ENCODE assay signal across 10 mouse cellular contexts in genomic region chr10:22345721-22346120, GRCm38 (mm10). TPM values are rescaled to one million over a fixed set of nuclear protein-coding genes. Genes with fewer than 3 reads are reported as not detected.
DNase-seq lines count a peak whose midpoint lies in the region; ATAC-seq and TF ChIP-seq lines count a peak whose summit lies in the region.
"Not testable (repeated sequence)": the region's sequence is repeated elsewhere in the genome, so short reads cannot be mapped to it uniquely, and the experiment has no call there.
"Had no signal": no experiment of that assay in that cellular context is flagged by ENCODE, and none has a peak within 500 bp of the region (broad histone marks: within the 10 kb centered on the region; RNA-seq: fewer than 3 reads in every experiment).

No protein-coding gene starts in this region.

- not testable (repeated sequence) for ATAC-seq in lung, embryonic 14.5 days (ENCODE audit: insufficient read depth)
- 0 out of 2 replicates have a peak, but pooled peaks have one; percentile 22 for ATAC-seq in monocyte, adult 5-6 weeks (replicated peaks; ENCODE audit: insufficient number of reproducible peaks, low FRiP score, low TSS enrichment, poor library complexity, severe bottlenecking)

- H3K9me3 ChIP-seq in heart, embryonic 10.5 days; lung, embryonic 14.5 days (ENCODE audit: low read depth, low read length): not testable (repeated sequence)

- 52% methylated on average over 4 of the region's 4 CpGs for WGBS in heart, embryonic 10.5 days
- 62% methylated on average over 4 of the region's 4 CpGs for WGBS in lung, embryonic 14.5 days
- WGBS in spleen, adult 2 months = 58% methylated on average over 4 of the region's 4 CpGs

- H3K9ac ChIP-seq in lung, embryonic 14.5 days = not testable (repeated sequence)

- H3K4me3 ChIP-seq in heart, embryonic 10.5 days; lung, embryonic 14.5 days (ENCODE audit: low read depth, low read length); spleen, adult 2 months (ENCODE audit: extremely low read depth, insufficient read depth, insufficient read length): not testable (repeated sequence)

- DNase-seq in CD4-positive helper T cell, adult 2 months (ENCODE audit: low read depth, low spot score) = peak; percentile 70
- DNase-seq in T-cell, adult 2 months (ENCODE audit: low spot score) = peak; percentile 58
- peak; percentile 21 to 38 for DNase-seq in gastrocnemius, adult 8-10 months (ENCODE audit: low spot score in 2 of 2)
- DNase-seq in heart, embryonic 10.5 days (ENCODE audit: low spot score) = peak; percentile 54
- DNase-seq in lung, embryonic 14.5 days = peak; percentile 3
- peak; percentile 4 to 9 for DNase-seq in spleen, adult 2 months (ENCODE audit: low read depth in 1 of 2, low spot score in 2 of 2)

- not testable (repeated sequence) for H3K4me2 ChIP-seq in lung, embryonic 14.5 days

- H3K27ac ChIP-seq in heart, embryonic 10.5 days; lung, embryonic 14.5 days (ENCODE audit: low read depth); spleen, adult 2 months (ENCODE audit: insufficient read depth, low read length): not testable (repeated sequence)

- not testable (repeated sequence) for H3K36me3 ChIP-seq in heart, embryonic 10.5 days; lung, embryonic 14.5 days (ENCODE audit: insufficient read depth); spleen, adult 2 months (ENCODE audit: control insufficient read depth, insufficient read depth, low read length)

- TF ChIP-seq CTCF in lung, embryonic 14.5 days (IDR thresholded peaks at IDR 0.05; ENCODE audit: low read depth); spleen, adult 2 months (IDR thresholded peaks at IDR 0.05; ENCODE audit: extremely low read depth, insufficient read depth, insufficient read length, insufficient replicate concordance): not testable (repeated sequence)

- not testable (repeated sequence) for H3K27me3 ChIP-seq in heart, embryonic 10.5 days (ENCODE audit: insufficient read depth, poor library complexity, severe bottlenecking); lung, embryonic 14.5 days (ENCODE audit: insufficient read depth, low read length); spleen, adult 2 months (ENCODE audit: control insufficient read depth, insufficient read depth, low read length)

- H3K4me1 ChIP-seq in heart, embryonic 10.5 days; lung, embryonic 14.5 days (ENCODE audit: insufficient read depth); spleen, adult 2 months (ENCODE audit: control insufficient read depth, insufficient read depth, insufficient read length): not testable (repeated sequence)

- TF ChIP-seq POLR2A in spleen, adult 2 months (IDR thresholded peaks at IDR 0.05; ENCODE audit: low read depth, low read length) = not testable (repeated sequence)

RNA-seq across cellular contexts. Expression of gene Raet1d, which starts 14.6 kb away (rescaled TPM):
- not detected for total RNA-seq in gastrocnemius, adult 8-10 months (2022)
- polyA plus RNA-seq in heart, embryonic 10.5 days (2016; fragmentation: Nextera tagmentation; extraction: Ambion mirVana) = 14.8 and 19.3 TPM in 2 replicates
- polyA plus RNA-seq in lung, embryonic 14.5 days (2014; fragmentation: Nextera tagmentation; extraction: Ambion mirVana) = 13.7 and 14.6 TPM in 2 replicates
- total RNA-seq in monocyte, adult 5-6 weeks (2017) = 1.2 TPM in 1 of 3 replicates, not detected in the others
- not detected in 2 replicates for polyA plus RNA-seq in spleen, adult 2 months (2012; rRNA removed)
- total RNA-seq: adrenal gland, adult 8-10 months; left cerebral cortex, postnatal 10 days had no signal
- polyA plus RNA-seq: cerebellum, adult 2 months had no signal

Comparison
In these comparisons a context has a peak if more than half of its experiments do, and no peak if none do; other contexts are left out.
1. DNase-seq: peak in every context shown above with its lines; median percentile 70 in CD4-positive helper T cell, adult 2 months; 58 in T-cell, adult 2 months; 54 in heart, embryonic 10.5 days; 30 in gastrocnemius, adult 8-10 months; 6 in spleen, adult 2 months; 3 in lung, embryonic 14.5 days.
2. RNA of gene Raet1d, which starts 14.6 kb away (polyA plus RNA-seq): 14.8 to 19.3 TPM in heart, embryonic 10.5 days and 13.7 to 14.6 TPM in lung, embryonic 14.5 days; not detected in spleen, adult 2 months; every median in the first group is over 10 times any median in the second.